Mouse (Mus musculus): ENCODE data around the gene Cybc1.

The Cybc1 gene

GRCm38 (mm10) chr11:121204161-121205006 is 24.7 kb downstream of the Cybc1 start, which contains the start of the genes Hexdc and Ogfod3:
Gene Hexdc (plus strand): TSS chr11:121204433.
Gene Ogfod3 (minus strand): TSS chr11:121204711.
- peak; percentile 88 to 93 for DNase-seq

DNA sequence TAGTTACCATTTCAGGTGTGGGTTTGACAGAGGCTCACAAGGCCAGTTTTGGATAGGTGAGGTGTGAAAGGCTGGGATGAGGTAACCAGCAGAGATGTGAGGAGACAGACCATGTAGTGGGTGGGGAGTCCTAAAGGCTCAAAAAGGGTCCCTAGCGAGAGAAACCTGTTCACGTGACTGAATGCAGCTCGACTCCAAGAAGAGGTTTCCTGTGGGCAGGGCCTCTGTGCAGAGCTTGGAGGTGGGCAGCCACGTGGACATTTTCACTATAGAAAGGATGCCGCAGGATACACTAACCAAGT is 25.3 kb downstream of the Cybc1 start:
- no peak for DNase-seq

- no peak for DNase-seq
Observed at GRCm38 (mm10) chr11:121201436-121202198, 27.5 kb downstream of the Cybc1 start.

- DNase-seq: no peak
Observed at GRCm38 (mm10) chr11:121200781-121201180, 28.3 kb downstream of the Cybc1 start.

DNA sequence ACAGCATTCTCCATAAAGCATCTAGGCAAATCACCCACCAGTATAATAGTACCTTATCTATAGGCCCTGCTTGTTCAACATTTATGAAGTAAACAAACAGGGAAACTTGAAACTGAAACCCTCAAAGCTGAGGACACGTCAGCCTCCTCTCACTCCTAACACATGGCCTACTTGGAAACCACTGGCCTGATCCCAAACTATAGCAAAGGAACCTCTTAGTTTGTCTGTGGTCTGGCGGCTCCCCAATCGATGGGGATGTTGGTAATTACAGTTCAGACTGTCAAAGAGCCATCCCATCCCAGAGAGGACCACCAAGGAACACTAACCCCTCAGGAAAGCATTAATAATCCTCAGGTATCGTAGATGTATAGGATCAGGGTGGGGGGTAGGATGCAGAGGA is 29.3 kb downstream of the Cybc1 start:
- no peak for DNase-seq

GRCm38 (mm10) chr11:121198622-121199021 is 30.5 kb downstream of the Cybc1 start:
- DNase-seq: no peak

GRCm38 (mm10) chr11:121193415-121193814 is 35.7 kb downstream of the Cybc1 start:
- no peak for DNase-seq

DNA sequence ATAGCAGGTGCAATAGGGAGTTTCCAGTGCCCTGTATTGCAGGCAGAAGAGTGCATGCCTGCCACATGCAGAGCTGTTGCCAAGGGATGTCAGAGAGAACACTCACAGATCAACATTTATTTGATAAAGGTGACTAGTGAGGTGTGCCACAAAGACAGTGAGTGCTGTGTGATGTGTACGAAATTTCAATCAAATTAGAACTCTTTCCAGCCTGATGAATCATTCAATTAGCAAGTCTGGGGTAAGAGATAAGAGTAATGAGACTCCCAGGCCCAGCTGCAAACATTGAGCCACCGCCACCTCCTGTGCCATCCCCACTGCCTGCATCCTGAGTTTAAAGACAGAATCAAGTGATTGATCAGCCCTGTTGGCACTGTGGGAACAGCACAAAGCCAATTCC is 36.4 kb downstream of the Cybc1 start:
- no peak for DNase-seq

DNA sequence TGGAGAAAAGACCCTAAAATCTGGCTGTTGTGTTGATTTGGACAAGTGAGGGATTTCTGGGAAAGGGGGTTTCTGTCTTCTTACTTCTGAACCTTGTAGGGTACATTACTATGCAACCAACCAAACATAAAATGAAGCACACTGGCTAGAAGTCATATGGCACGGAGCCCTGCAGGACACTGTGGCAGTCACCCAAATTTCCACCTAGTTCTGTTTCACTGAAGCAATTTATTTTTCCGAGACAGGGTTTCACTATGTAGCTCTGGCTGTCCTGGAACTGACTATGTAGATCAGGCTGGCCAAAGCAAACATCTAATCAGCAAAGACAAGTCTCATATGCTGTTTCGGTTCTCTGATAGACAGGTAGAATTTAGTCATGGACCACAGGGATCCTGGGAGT is 39.4 kb downstream of the Cybc1 start:
- DNase-seq: no peak

- DNase-seq: peak in 1 of 2 experiments; percentile 15
Observed at GRCm38 (mm10) chr11:121176285-121177270, 52.5 kb downstream of the Cybc1 start.

DNA sequence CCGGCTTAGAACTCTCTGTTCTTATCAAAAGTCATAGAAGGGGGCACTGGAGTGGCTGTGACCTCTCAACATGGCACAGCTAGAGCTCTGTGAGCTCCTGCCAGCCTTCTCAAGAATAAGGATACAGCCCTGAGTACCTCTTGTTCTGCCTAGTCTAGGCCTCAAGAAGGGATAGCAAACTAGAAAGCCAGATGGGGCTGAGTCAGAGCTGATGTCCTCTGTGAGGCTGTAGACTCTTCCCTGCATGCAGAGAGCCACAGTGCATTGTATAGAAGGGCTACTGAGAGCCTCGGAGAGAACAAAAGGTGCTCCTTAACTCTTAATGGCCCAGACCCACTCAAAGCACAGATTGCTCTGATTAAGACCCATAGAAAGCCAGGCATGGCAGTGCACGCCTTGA is 54.9 kb downstream of the Cybc1 start:
- DNase-seq: no peak

DNA sequence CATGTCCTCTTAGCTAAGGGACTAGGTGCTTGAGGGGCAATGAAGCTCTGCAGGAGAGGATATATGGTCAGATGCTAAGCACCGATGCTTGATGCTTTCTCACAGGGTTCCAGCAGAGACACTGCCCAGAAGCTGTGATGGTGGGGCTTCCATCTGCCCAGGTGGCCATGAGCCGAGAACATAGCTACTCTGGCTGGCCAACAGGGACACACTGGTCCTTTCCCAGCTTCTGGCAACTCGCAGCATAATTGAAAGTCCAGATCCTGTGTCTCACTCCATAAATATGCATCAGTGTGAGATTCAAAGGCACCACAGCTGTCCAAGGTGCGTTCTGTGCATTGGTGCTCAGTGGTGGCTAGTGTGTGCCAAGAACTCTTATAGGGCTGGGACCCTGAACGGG is 55.9 kb downstream of the Cybc1 start:
- DNase-seq: no peak

Data from thymus, adult 18-20 months (tissue).